ENCODE assay signal across 32 mouse cellular contexts in genomic region chr8:8774496-8775015, GRCm38 (mm10).
DNase-seq lines count a peak whose midpoint lies in the region; ATAC-seq and TF ChIP-seq lines count a peak whose summit lies in the region.
"Had no signal": no experiment of that assay in that cellular context is flagged by ENCODE, and none has a peak within 500 bp of the region (broad histone marks: within the 10 kb centered on the region; RNA-seq: fewer than 3 reads in every experiment).

No protein-coding gene starts in this region.

- peak; percentile 64; the same call in 1 of the 2 replicates for TF ChIP-seq EP300 in ES-Bruce4 (IDR thresholded peaks at IDR 0.05; ENCODE audit: insufficient read depth, low read depth, low read length)

- H3K9me3 ChIP-seq in kidney, embryonic 16.5 days (ENCODE audit: low read length) = no peaks in the 10 kb centered on the region
- no peaks in the 10 kb centered on the region for H3K9me3 ChIP-seq in ES-Bruce4 (replicated peaks; ENCODE audit: control insufficient read depth, insufficient read depth, low read length, poor library complexity, severe bottlenecking)
- H3K9me3 ChIP-seq: embryonic facial prominence, embryonic 12.5 days; forebrain, embryonic 10.5 days; forebrain, embryonic 15.5 days; hindbrain, embryonic 15.5 days; kidney, embryonic 15.5 days; limb, embryonic 10.5 days; limb, embryonic 15.5 days; liver, embryonic 13.5 days; midbrain, embryonic 10.5 days; midbrain, embryonic 15.5 days; neural tube, embryonic 15.5 days; stomach, embryonic 15.5 days had no signal

- no peaks in the 10 kb centered on the region for H3K27me3 ChIP-seq in kidney, adult 2 months (replicated peaks; ENCODE audit: control insufficient read depth, insufficient read depth, low read length)
- H3K27me3 ChIP-seq in kidney, embryonic 16.5 days (ENCODE audit: insufficient read depth, low read length) = no peaks in the 10 kb centered on the region
- H3K27me3 ChIP-seq in ES-Bruce4 (ENCODE audit: control insufficient read depth, insufficient read depth, low read length, poor library complexity, severe bottlenecking) = no peaks in the 10 kb centered on the region
- H3K27me3 ChIP-seq: embryonic facial prominence, embryonic 12.5 days; forebrain, embryonic 15.5 days; hindbrain, embryonic 15.5 days; limb, embryonic 15.5 days; liver, embryonic 13.5 days; midbrain, embryonic 15.5 days; neural tube, embryonic 15.5 days; stomach, embryonic 15.5 days had no signal

- peak; percentile 11 for DNase-seq in embryo, embryonic 10 days (ENCODE audit: low spot score)
- DNase-seq in embryo, embryonic 11 days = no peak
- peak; percentile 7 for DNase-seq in kidney, adult 2 months
- DNase-seq in spleen, adult 18-20 months = no peak
- no peak for DNase-seq in cerebellum, postnatal 25 days
- DNase-seq: adrenal gland, adult 8-10 months; cerebellum, adult 9-10 months; heart, postnatal 4 days; kidney, adult 11 months; kidney, postnatal 36 days; layer of hippocampus, postnatal 36 days; liver, embryonic 13.5 days; lung, adult 2 months; retina, postnatal 1 day; right cerebral cortex, postnatal 14 days had no signal

- H3K27ac ChIP-seq in kidney, adult 2 months (ENCODE audit: insufficient read depth, low read depth, low read length) = no peak overlapping the region
- H3K27ac ChIP-seq in kidney, embryonic 16.5 days (ENCODE audit: low read length) = no peak overlapping the region
- no peak overlapping the region for H3K27ac ChIP-seq in ES-Bruce4 (ENCODE audit: insufficient read depth, low read length)
- H3K27ac ChIP-seq in brown adipose tissue, adult 24 weeks (replicated peaks; ENCODE audit: low read depth, low read length) = peak overlapping the region; percentile 72
- H3K27ac ChIP-seq: embryonic facial prominence, embryonic 12.5 days; forebrain, embryonic 10.5 days; forebrain, embryonic 15.5 days; hindbrain, embryonic 15.5 days; kidney, embryonic 15.5 days; layer of hippocampus, adult 2 months; limb, embryonic 10.5 days; limb, embryonic 15.5 days; liver, embryonic 13.5 days; midbrain, embryonic 10.5 days; midbrain, embryonic 15.5 days; neural tube, embryonic 15.5 days; stomach, embryonic 15.5 days had no signal

- H3K9ac ChIP-seq in kidney, embryonic 16.5 days (replicated peaks; ENCODE audit: low read length) = no peak overlapping the region
- no peak overlapping the region for H3K9ac ChIP-seq in ES-Bruce4 (ENCODE audit: low read depth, poor library complexity, severe bottlenecking)
- H3K9ac ChIP-seq: embryonic facial prominence, embryonic 12.5 days; forebrain, embryonic 15.5 days; hindbrain, embryonic 15.5 days; kidney, embryonic 15.5 days; limb, embryonic 15.5 days; liver, embryonic 13.5 days; midbrain, embryonic 15.5 days; neural tube, embryonic 15.5 days; stomach, embryonic 15.5 days had no signal

- TF ChIP-seq POLR2A in kidney, adult 2 months (IDR thresholded peaks at IDR 0.05; ENCODE audit: low read depth, low read length) = no peak
- no peak for TF ChIP-seq POLR2A in ES-Bruce4 (IDR thresholded peaks at IDR 0.05; ENCODE audit: insufficient read depth, low read length)

- ATAC-seq in kidney, embryonic 16.5 days (ENCODE audit: low FRiP score, low TSS enrichment) = no peak
- ATAC-seq: forebrain, embryonic 15.5 days; inflammation-experienced regulatory T-cells, adult 6 months; midbrain, embryonic 15.5 days had no signal

- WGBS in kidney, adult 2 months = 51% methylated on average over 5 of the region's 5 CpGs
- WGBS in kidney, embryonic 16.5 days = 37% methylated on average over 5 of the region's 5 CpGs

- no peaks in the 10 kb centered on the region for H3K36me3 ChIP-seq in kidney, adult 2 months (ENCODE audit: control insufficient read depth, insufficient read depth, low read length)
- no peaks in the 10 kb centered on the region for H3K36me3 ChIP-seq in kidney, embryonic 16.5 days (ENCODE audit: insufficient read depth, low read length)
- no peaks in the 10 kb centered on the region for H3K36me3 ChIP-seq in ES-Bruce4 (ENCODE audit: control insufficient read depth, insufficient read depth, low read length, poor library complexity, severe bottlenecking)
- H3K36me3 ChIP-seq: embryonic facial prominence, embryonic 12.5 days; forebrain, embryonic 10.5 days; forebrain, embryonic 15.5 days; hindbrain, embryonic 15.5 days; kidney, embryonic 15.5 days; limb, embryonic 10.5 days; limb, embryonic 15.5 days; liver, embryonic 13.5 days; midbrain, embryonic 10.5 days; midbrain, embryonic 15.5 days; neural tube, embryonic 15.5 days; stomach, embryonic 15.5 days had no signal

- TF ChIP-seq CTCF in kidney, adult 2 months (conservative IDR thresholded peaks at IDR 0.05; ENCODE audit: insufficient read depth, insufficient read length, low read depth, low read length) = no peak
- no peak for TF ChIP-seq CTCF in ES-Bruce4 (IDR thresholded peaks at IDR 0.05; ENCODE audit: low read depth, low read length)

- H3K4me3 ChIP-seq in kidney, adult 2 months (ENCODE audit: insufficient read depth, low read depth, low read length) = no peak overlapping the region
- no peak overlapping the region for H3K4me3 ChIP-seq in kidney, embryonic 16.5 days (ENCODE audit: low read length)
- no peak overlapping the region for H3K4me3 ChIP-seq in ES-Bruce4 (ENCODE audit: low read depth, low read length)
- no peak overlapping the region for H3K4me3 ChIP-seq in brown adipose tissue, adult 24 weeks (ENCODE audit: insufficient read depth, low read depth, low read length)
- H3K4me3 ChIP-seq: embryonic facial prominence, embryonic 12.5 days; forebrain, embryonic 10.5 days; forebrain, embryonic 15.5 days; hindbrain, embryonic 15.5 days; kidney, embryonic 15.5 days; layer of hippocampus, adult 2 months; limb, embryonic 10.5 days; limb, embryonic 15.5 days; liver, embryonic 13.5 days; midbrain, embryonic 10.5 days; midbrain, embryonic 15.5 days; neural tube, embryonic 15.5 days; stomach, embryonic 15.5 days had no signal

- no peaks in the 10 kb centered on the region for H3K4me1 ChIP-seq in kidney, adult 2 months (ENCODE audit: control insufficient read depth, insufficient read depth, low read length)
- peaks cover 3% of the 10 kb centered on the region; the same call in 1 of the 2 replicates for H3K4me1 ChIP-seq in kidney, embryonic 16.5 days (ENCODE audit: insufficient read depth, low read length)
- peaks cover 2% of the 10 kb centered on the region for H3K4me1 ChIP-seq in ES-Bruce4 (ENCODE audit: control insufficient read depth, insufficient read depth, low read length)
- H3K4me1 ChIP-seq in brown adipose tissue, adult 24 weeks (ENCODE audit: control insufficient read depth, insufficient read depth, insufficient read length, low read length) = peaks cover 24% of the 10 kb centered on the region
- H3K4me1 ChIP-seq: forebrain, embryonic 15.5 days; hindbrain, embryonic 15.5 days; liver, embryonic 13.5 days; midbrain, embryonic 15.5 days; stomach, embryonic 15.5 days had no signal

- H3K4me2 ChIP-seq in kidney, embryonic 16.5 days (replicated peaks; ENCODE audit: low read depth, low read length) = no peak overlapping the region
- H3K4me2 ChIP-seq: embryonic facial prominence, embryonic 12.5 days; forebrain, embryonic 15.5 days; heart, embryonic 11.5 days; hindbrain, embryonic 15.5 days; kidney, embryonic 15.5 days; limb, embryonic 15.5 days; liver, embryonic 13.5 days; midbrain, embryonic 15.5 days; neural tube, embryonic 15.5 days; stomach, embryonic 15.5 days had no signal

Comparison
In these comparisons a context has a peak if more than half of its experiments do, and no peak if none do; other contexts are left out.
1. DNase-seq: peak in embryo, embryonic 10 days (single experiment) and kidney, adult 2 months (single experiment); none in embryo, embryonic 11 days (single experiment), spleen, adult 18-20 months (0 of 2) and cerebellum, postnatal 25 days (0 of 2).